Mouse (Mus musculus): ENCODE data around the gene Zfp579. TPM values are rescaled to one million over a fixed set of nuclear protein-coding genes. Genes with fewer than 3 reads are reported as not detected.

Gene Zfp579
- polyA plus RNA-seq (2016; fragmentation: Nextera tagmentation; extraction: Ambion mirVana), result 57.8 and 61.4 TPM in 2 replicates

- H3K4me3 ChIP-seq, result peak within 1 kb of the TSS; percentile 77
- peak within 1 kb of the TSS; percentile 78 for H3K27ac ChIP-seq
- ATAC-seq (ENCODE audit: low FRiP score), result peak; percentile 86
- H3K36me3 ChIP-seq, result peaks cover 29% of the 10 kb centered on the region
- H3K27me3 ChIP-seq, result peaks cover 23% of the 10 kb centered on the region
- H3K4me2 ChIP-seq (replicated peaks), result peak within 1 kb of the TSS; percentile 89
- H3K9me3 ChIP-seq (replicated peaks), result no peaks in the 10 kb centered on the region; the same call in 1 of the 2 replicates
- peaks cover 33% of the 10 kb centered on the region for H3K4me1 ChIP-seq
- H3K9ac ChIP-seq, result peak within 1 kb of the TSS; percentile 95
- WGBS, result 5% methylated on average over 15 of the region's 26 CpGs
Observed at GRCm38 (mm10) chr7:4996003-4996895, at the start of gene Zfp579. Gene Zfp579 (minus strand): TSS chr7:4996158.

GRCm38 (mm10) chr7:5044981-5045380 is 49.0 kb upstream of the Zfp579 start:
- no peak overlapping the region for H3K4me2 ChIP-seq (replicated peaks)
- H3K27ac ChIP-seq, result no peak overlapping the region
- no peaks in the 10 kb centered on the region for H3K36me3 ChIP-seq
- no peaks in the 10 kb centered on the region for H3K9me3 ChIP-seq (replicated peaks)
- no peak overlapping the region for H3K9ac ChIP-seq
- no peak for ATAC-seq (ENCODE audit: low FRiP score)
- no peak overlapping the region for H3K4me3 ChIP-seq
- 80% methylated on average over 2 of the region's 2 CpGs for WGBS
- no peaks in the 10 kb centered on the region for H3K27me3 ChIP-seq
- no peaks in the 10 kb centered on the region for H3K4me1 ChIP-seq

GRCm38 (mm10) chr7:5038940-5039339 is 43.0 kb upstream of the Zfp579 start:
- WGBS, result 25% methylated on average over 5 of the region's 5 CpGs
- H3K27ac ChIP-seq, result 0 out of 2 replicates have a peak overlapping the region, but pooled peaks have one; percentile 98

GRCm38 (mm10) chr7:5038109-5038732 is 42.3 kb upstream of the Zfp579 start, which contains the start of gene Zfp784:
Gene Zfp784 (minus strand): TSS chr7:5038446.
- Histone ChIP-seq H3K4me3 (peak within 1 kb of the TSS; percentile 66), H3K27me3 (no peaks in the 10 kb centered on the region), H3K27ac (peak within 1 kb of the TSS; percentile 98), H3K36me3 (peaks cover 29% of the 10 kb centered on the region), H3K9me3 (replicated peaks) (no peaks in the 10 kb centered on the region), H3K4me1 (peaks cover 12% of the 10 kb centered on the region; the same call in 1 of the 2 replicates), H3K4me2 (replicated peaks) (peak within 1 kb of the TSS; percentile 54), H3K9ac (peak within 1 kb of the TSS; percentile 73)
- under 1% methylated on average over 48 of the region's 48 CpGs for WGBS
- peak; percentile 97 for ATAC-seq (ENCODE audit: low FRiP score)

More at GRCm38 (mm10) chr7:5038940-5039339, 43.0 kb upstream of the Zfp579 start:
- Histone ChIP-seq H3K27me3 (no peaks in the 10 kb centered on the region), H3K36me3 (peaks cover 22% of the 10 kb centered on the region), H3K4me2 (replicated peaks) (peak overlapping the region; percentile 54), H3K9ac (peak overlapping the region; percentile 73), H3K4me3 (peak overlapping the region; percentile 66), H3K4me1 (peaks cover 12% of the 10 kb centered on the region; the same call in 1 of the 2 replicates), H3K9me3 (replicated peaks) (no peaks in the 10 kb centered on the region)
- no peak for ATAC-seq (ENCODE audit: low FRiP score)

- peak overlapping the region; percentile 54 for H3K4me2 ChIP-seq (replicated peaks)
- WGBS, result 89% methylated on average over 8 of the region's 8 CpGs
- H3K27ac ChIP-seq, result 0 out of 2 replicates have a peak overlapping the region, but pooled peaks have one; percentile 98
Observed at GRCm38 (mm10) chr7:5037467-5037866, 41.5 kb upstream of the Zfp579 start.

GRCm38 (mm10) chr7:5037026-5037425 is 41.1 kb upstream of the Zfp579 start:
- Histone ChIP-seq H3K4me2 (replicated peaks) (no peak overlapping the region), H3K4me3 (no peak overlapping the region), H3K36me3 (peaks cover 41% of the 10 kb centered on the region), H3K4me1 (peaks cover 12% of the 10 kb centered on the region; the same call in 1 of the 2 replicates), H3K9ac (no peak overlapping the region), H3K27ac (no peak overlapping the region; the same call in 1 of the 2 replicates), H3K9me3 (replicated peaks) (peaks cover 3% of the 10 kb centered on the region; the same call in 1 of the 2 replicates), H3K27me3 (no peaks in the 10 kb centered on the region)
- ATAC-seq (ENCODE audit: low FRiP score), result no peak
- 93% methylated on average over 7 of the region's 7 CpGs for WGBS

More at GRCm38 (mm10) chr7:5037467-5037866, 41.5 kb upstream of the Zfp579 start:
- Histone ChIP-seq H3K27me3 (no peaks in the 10 kb centered on the region), H3K4me3 (peak overlapping the region; percentile 66), H3K36me3 (peaks cover 37% of the 10 kb centered on the region), H3K4me1 (peaks cover 12% of the 10 kb centered on the region; the same call in 1 of the 2 replicates), H3K9me3 (replicated peaks) (no peaks in the 10 kb centered on the region), H3K9ac (no peak overlapping the region)
- no peak for ATAC-seq (ENCODE audit: low FRiP score)

GRCm38 (mm10) chr7:5036136-5036535 is 40.2 kb upstream of the Zfp579 start:
- Histone ChIP-seq H3K9ac (no peak overlapping the region), H3K4me1 (peaks cover 12% of the 10 kb centered on the region; the same call in 1 of the 2 replicates), H3K27ac (no peak overlapping the region), H3K27me3 (no peaks in the 10 kb centered on the region), H3K36me3 (peaks cover 50% of the 10 kb centered on the region), H3K9me3 (replicated peaks) (peaks cover 12% of the 10 kb centered on the region), H3K4me2 (replicated peaks) (no peak overlapping the region), H3K4me3 (no peak overlapping the region)
- no peak for ATAC-seq (ENCODE audit: low FRiP score)
- 90% methylated on average over 9 of the region's 9 CpGs for WGBS

- no peak overlapping the region for H3K9ac ChIP-seq
- WGBS, result 95% methylated on average over 17 of the region's 17 CpGs
- H3K9me3 ChIP-seq (replicated peaks), result peaks cover 17% of the 10 kb centered on the region
- H3K4me2 ChIP-seq (replicated peaks), result no peak overlapping the region
- H3K27me3 ChIP-seq, result no peaks in the 10 kb centered on the region
- H3K4me3 ChIP-seq, result no peak overlapping the region
- no peak overlapping the region for H3K27ac ChIP-seq
- no peak for ATAC-seq (ENCODE audit: low FRiP score)
- H3K4me1 ChIP-seq, result peaks cover 12% of the 10 kb centered on the region; the same call in 1 of the 2 replicates
- H3K36me3 ChIP-seq, result peaks cover 55% of the 10 kb centered on the region
Observed at GRCm38 (mm10) chr7:5035628-5036027, 39.7 kb upstream of the Zfp579 start.

GRCm38 (mm10) chr7:5033818-5034217 is 37.9 kb upstream of the Zfp579 start, which contains the start of gene 4632433K11Rik:
Gene 4632433K11Rik (plus strand): TSS chr7:5034118.
- peaks cover 73% of the 10 kb centered on the region for H3K36me3 ChIP-seq
- no peak within 1 kb of the TSS for H3K9ac ChIP-seq
- ATAC-seq (ENCODE audit: low FRiP score), result no peak
- no peaks in the 10 kb centered on the region for H3K27me3 ChIP-seq
- 87% methylated on average over 3 of the region's 3 CpGs for WGBS
- no peak within 1 kb of the TSS for H3K4me2 ChIP-seq (replicated peaks)
- H3K27ac ChIP-seq, result no peak within 1 kb of the TSS
- peaks cover 34% of the 10 kb centered on the region for H3K9me3 ChIP-seq (replicated peaks)
- no peak within 1 kb of the TSS for H3K4me3 ChIP-seq
- H3K4me1 ChIP-seq, result 0 out of 2 replicates have a peak, but pooled peaks cover 4% of the 10 kb centered on the region

- Histone ChIP-seq H3K4me3 (no peak overlapping the region), H3K36me3 (peaks cover 90% of the 10 kb centered on the region)
Observed at GRCm38 (mm10) chr7:5031496-5031895, 35.5 kb upstream of the Zfp579 start.

GRCm38 (mm10) chr7:5030554-5031275 is 34.8 kb upstream of the Zfp579 start:
- no peak for ATAC-seq (ENCODE audit: low FRiP score)
- peaks cover 92% of the 10 kb centered on the region for H3K36me3 ChIP-seq
- no peaks in the 10 kb centered on the region for H3K4me1 ChIP-seq
- no peak overlapping the region for H3K27ac ChIP-seq
- peaks cover 35% of the 10 kb centered on the region for H3K9me3 ChIP-seq (replicated peaks)
- no peaks in the 10 kb centered on the region for H3K27me3 ChIP-seq
- 83% methylated on average over 63 of the region's 63 CpGs for WGBS
- H3K4me2 ChIP-seq (replicated peaks), result no peak overlapping the region
- H3K9ac ChIP-seq, result no peak overlapping the region
- no peak overlapping the region for H3K4me3 ChIP-seq

More at GRCm38 (mm10) chr7:5031496-5031895, 35.5 kb upstream of the Zfp579 start:
- Histone ChIP-seq H3K9me3 (replicated peaks) (peaks cover 35% of the 10 kb centered on the region), H3K9ac (no peak overlapping the region), H3K4me2 (replicated peaks) (no peak overlapping the region), H3K27ac (no peak overlapping the region), H3K4me1 (no peaks in the 10 kb centered on the region), H3K27me3 (no peaks in the 10 kb centered on the region)
- ATAC-seq (ENCODE audit: low FRiP score), result no peak
- WGBS, result 79% methylated on average over 45 of the region's 46 CpGs
